In genomic region chr7:125846866-125847527, GRCm38 (mm10) we compare ENCODE assay signal across 8 mouse cellular contexts.
DNase-seq lines count a peak whose midpoint lies in the region; ATAC-seq lines count a peak whose summit lies in the region.
"Had no signal": no experiment of that assay in that cellular context is flagged by ENCODE, and none has a peak within 500 bp of the region (broad histone marks: within the 10 kb centered on the region; RNA-seq: fewer than 3 reads in every experiment).

No protein-coding gene starts in this region.

- no peaks in the 10 kb centered on the region for H3K9me3 ChIP-seq in heart, embryonic 12.5 days (replicated peaks)
- H3K9me3 ChIP-seq in embryonic facial prominence, embryonic 15.5 days (replicated peaks) = no peaks in the 10 kb centered on the region

- WGBS in heart, embryonic 12.5 days = 46% methylated on average over 8 of the region's 8 CpGs
- 55% methylated on average over 8 of the region's 8 CpGs for WGBS in embryonic facial prominence, embryonic 15.5 days

- intact Hi-C loops in left cerebral cortex, postnatal 14 days (cut with DNase I) = no loop called here

- ATAC-seq in heart, embryonic 12.5 days (ENCODE audit: insufficient number of reproducible peaks, low FRiP score) = no peak
- ATAC-seq in embryonic facial prominence, embryonic 15.5 days (ENCODE audit: insufficient number of reproducible peaks, low FRiP score, low TSS enrichment, low read depth) = peak; percentile 61
- ATAC-seq: intestine, postnatal 0 days had no signal

- no peak overlapping the region for H3K9ac ChIP-seq in heart, embryonic 12.5 days
- H3K9ac ChIP-seq in embryonic facial prominence, embryonic 15.5 days = no peak overlapping the region

- H3K4me1 ChIP-seq in heart, embryonic 12.5 days (replicated peaks) = peaks cover 34% of the 10 kb centered on the region
- H3K4me1 ChIP-seq in embryonic facial prominence, embryonic 15.5 days = peaks cover 9% of the 10 kb centered on the region

- peak; percentile 45 to 64 for DNase-seq in heart, adult 18-20 months
- peak; percentile 5 for DNase-seq in adipocyte (ENCODE audit: low spot score)
- DNase-seq in left cerebral cortex, postnatal 14 days (ENCODE audit: low spot score in 2 of 2) = peak; percentile 20 to 38
- no peak for DNase-seq in embryo, embryonic 9.5 days (ENCODE audit: extremely low spot score)
- DNase-seq in thymus, postnatal 0 days (ENCODE audit: low spot score) = no peak

- H3K27me3 ChIP-seq in heart, embryonic 12.5 days (replicated peaks) = no peaks in the 10 kb centered on the region
- H3K27me3 ChIP-seq in embryonic facial prominence, embryonic 15.5 days = no peaks in the 10 kb centered on the region

- H3K27ac ChIP-seq in heart, embryonic 12.5 days (ENCODE audit: poor library complexity, severe bottlenecking) = no peak overlapping the region
- H3K27ac ChIP-seq in embryonic facial prominence, embryonic 15.5 days (replicated peaks) = no peak overlapping the region

- H3K4me2 ChIP-seq in heart, embryonic 12.5 days = no peak overlapping the region
- no peak overlapping the region for H3K4me2 ChIP-seq in embryonic facial prominence, embryonic 15.5 days (replicated peaks)

- no peak overlapping the region for H3K4me3 ChIP-seq in heart, embryonic 12.5 days
- H3K4me3 ChIP-seq in embryonic facial prominence, embryonic 15.5 days (replicated peaks) = no peak overlapping the region

- peaks cover 41% of the 10 kb centered on the region for H3K36me3 ChIP-seq in heart, embryonic 12.5 days
- peaks cover 11% of the 10 kb centered on the region; the same call in 1 of the 2 replicates for H3K36me3 ChIP-seq in embryonic facial prominence, embryonic 15.5 days

Comparison
In these comparisons a context has a peak if more than half of its experiments do, and no peak if none do; other contexts are left out.
1. DNase-seq: peak in heart, adult 18-20 months (2 of 2), adipocyte (single experiment) and left cerebral cortex, postnatal 14 days (2 of 2); none in embryo, embryonic 9.5 days (single experiment) and thymus, postnatal 0 days (single experiment).